Mouse (Mus musculus) intestine, postnatal 0 days (tissue): ENCODE results near the gene Tbx18. TPM values are rescaled to one million over a fixed set of nuclear protein-coding genes. Genes with fewer than 3 reads are reported as not detected.

ENCODE experiments used
- ATAC-seq: fragments of 200-750 bp; cut with Nextera tagmentation; 2 replicates; pipeline ENCODE4 v1.8.0; 2017; ENCODE audit warnings: mild to moderate bottlenecking, moderate TSS enrichment, moderate library complexity
- H3K27ac ChIP-seq: fragments of 300-500 bp; sonication (generic); 2 replicates; pipeline ENCODE4 v1.5.1; 2014; ENCODE audit warnings: mild to moderate bottlenecking, low read depth, low read length, moderate library complexity
- H3K27me3 ChIP-seq: fragments of 300-500 bp; sonication (generic); replicated peaks from 2 replicates; pipeline ENCODE4 v1.6.1; 2014; ENCODE audit warnings: low read length, mixed read lengths; ENCODE audit not compliant: control insufficient read depth, insufficient read depth
- H3K36me3 ChIP-seq: fragments of 300-500 bp; sonication (generic); 2 replicates; pipeline ENCODE4 v1.6.1; 2014; ENCODE audit warnings: mild to moderate bottlenecking, moderate library complexity; ENCODE audit not compliant: control insufficient read depth, insufficient read depth
- H3K4me1 ChIP-seq: fragments of 300-500 bp; sonication (generic); replicated peaks from 2 replicates; pipeline ENCODE4 v1.6.1; 2014; ENCODE audit warnings: antibody characterized with exemption, low read length, mixed read lengths; ENCODE audit not compliant: control insufficient read depth, insufficient read depth
- H3K4me2 ChIP-seq: fragments of 300-500 bp; sonication (generic); replicated peaks from 2 replicates; pipeline ENCODE4 v1.6.1; 2014; ENCODE audit warnings: low read depth, mild to moderate bottlenecking, moderate library complexity
- H3K4me3 ChIP-seq: fragments of 300-500 bp; sonication (generic); 2 replicates; pipeline ENCODE4 v1.5.1; 2014; ENCODE audit warnings: low read depth, low read length
- H3K9ac ChIP-seq: fragments of 300-500 bp; sonication (generic); 2 replicates; pipeline ENCODE4 v1.6.1; 2014; ENCODE audit warnings: mild to moderate bottlenecking, low read depth, low read length
- H3K9me3 ChIP-seq: fragments of 300-500 bp; sonication (generic); 2 replicates; pipeline ENCODE4 v1.6.1; 2016; ENCODE audit warnings: mixed run types; ENCODE audit not compliant: control insufficient read depth
- CTCF ChIP-seq: sonication (generic); IDR thresholded peaks from 2 replicates; pipeline ENCODE4 v1.5.1; 2016; ENCODE audit warnings: low read depth, mild to moderate bottlenecking, control low read depth, antibody characterized with exemption, moderate library complexity
- WGBS: fragments of 180-500 bp; shearing (Covaris S2); extraction: QIAGEN DNeasy Blood & Tissue Kit; methylation state at CpG from one replicate; pipeline ENCODE4 v1.1.7; 2014; 5-methylcytosine and 5-hydroxymethylcytosine counted together
- polyA plus RNA-seq: library from polyadenylated mRNA; unstranded; fragments of >200 nt; fragmentation: Nextera tagmentation; extraction: Ambion mirVana; gene quantifications from 2 replicates; pipeline ENCODE4 v1.2.1, GENCODE M21; 2015

The Tbx18 gene
- polyA plus RNA-seq, 1 experiment from 2014 or later = 0.10 TPM

DNA sequence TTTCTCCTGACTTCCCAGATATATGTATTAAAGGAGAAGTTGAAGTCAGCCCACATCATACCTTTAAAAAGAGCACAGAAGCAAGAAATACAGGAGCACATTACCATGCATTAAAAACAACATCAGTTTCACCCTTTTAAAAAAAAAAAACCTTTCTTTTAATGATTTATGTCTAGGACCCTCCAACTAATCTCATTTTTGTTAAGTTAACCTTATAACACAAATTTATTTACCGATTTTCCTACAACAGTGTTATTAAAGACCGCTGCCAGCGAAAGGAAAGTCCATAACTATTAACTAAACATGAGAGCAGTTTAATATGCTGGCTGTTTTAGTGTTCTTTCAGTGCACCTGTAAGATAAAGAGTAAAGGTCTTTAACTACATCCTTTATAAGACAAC lies 3.0 kb downstream of the Tbx18 start:
- no peak for ATAC-seq
- no peak overlapping the region for H3K9ac ChIP-seq
- no peaks in the 10 kb centered on the region for H3K9me3 ChIP-seq
- 0 out of 2 replicates have a peak, but pooled peaks cover 5% of the 10 kb centered on the region for H3K4me1 ChIP-seq
- no peak for TF ChIP-seq CTCF
- 31% methylated on average over 3 of the region's 3 CpGs for WGBS
- no peak overlapping the region for H3K4me2 ChIP-seq
- H3K27ac ChIP-seq = no peak overlapping the region
- no peak overlapping the region for H3K4me3 ChIP-seq
- H3K36me3 ChIP-seq = no peaks in the 10 kb centered on the region
- peaks cover 78% of the 10 kb centered on the region for H3K27me3 ChIP-seq

DNA sequence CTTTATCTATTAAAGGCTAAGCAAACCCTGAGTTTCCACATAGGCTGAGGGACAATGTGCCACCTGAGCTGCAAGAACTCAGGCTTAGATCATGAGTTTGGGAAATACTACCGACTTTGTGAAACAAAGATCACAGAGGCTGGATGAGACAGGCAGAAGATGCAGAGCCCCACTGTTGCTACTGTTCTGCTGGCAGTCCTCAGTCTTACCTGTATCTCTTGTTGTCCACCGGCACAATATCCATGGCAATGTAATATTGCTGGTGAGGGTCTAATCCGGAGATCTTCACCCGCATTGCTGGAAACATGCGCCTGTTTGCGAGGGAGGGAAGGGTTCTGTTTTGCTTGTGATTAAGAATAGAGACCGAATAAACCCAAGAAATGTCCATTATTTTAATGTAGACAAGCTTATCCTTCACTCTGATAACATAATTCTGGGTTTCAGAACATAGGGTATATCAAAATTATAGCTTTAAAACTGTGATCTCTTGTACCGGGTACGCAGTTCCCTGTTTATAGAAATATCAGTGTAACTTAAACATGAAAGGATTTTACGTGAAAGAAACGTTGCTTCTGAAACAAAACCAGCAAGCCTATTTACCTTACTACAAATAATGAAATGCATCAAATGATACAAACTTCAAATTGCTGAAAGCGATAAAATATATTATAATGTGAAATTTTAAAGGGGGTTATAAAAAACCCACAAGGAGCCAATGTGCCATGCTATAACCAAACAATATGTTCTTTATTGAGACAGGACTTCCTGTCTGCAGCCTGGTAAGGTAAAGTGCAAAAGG lies 3.7 kb downstream of the Tbx18 start:
- 0 out of 2 replicates have a peak, but pooled peaks cover 5% of the 10 kb centered on the region for H3K4me1 ChIP-seq
- H3K27me3 ChIP-seq = peaks cover 74% of the 10 kb centered on the region
- WGBS = 16% methylated on average over 12 of the region's 12 CpGs
- no peak overlapping the region for H3K9ac ChIP-seq
- no peak for TF ChIP-seq CTCF
- ATAC-seq = no peak
- no peaks in the 10 kb centered on the region for H3K36me3 ChIP-seq
- H3K4me3 ChIP-seq = no peak overlapping the region
- H3K9me3 ChIP-seq = no peaks in the 10 kb centered on the region
- no peak overlapping the region for H3K4me2 ChIP-seq
- no peak overlapping the region for H3K27ac ChIP-seq

GRCm38 (mm10) chr9:87721793-87722192 lies 9.3 kb downstream of the Tbx18 start:
- no peaks in the 10 kb centered on the region for H3K36me3 ChIP-seq
- H3K4me2 ChIP-seq = no peak overlapping the region
- H3K9me3 ChIP-seq = no peaks in the 10 kb centered on the region
- H3K27me3 ChIP-seq = peaks cover 32% of the 10 kb centered on the region
- H3K4me1 ChIP-seq = no peaks in the 10 kb centered on the region
- no peak overlapping the region for H3K9ac ChIP-seq
- H3K4me3 ChIP-seq = no peak overlapping the region
- WGBS = 64% methylated on average over 2 of the region's 2 CpGs
- TF ChIP-seq CTCF = peak; percentile 55
- no peak overlapping the region for H3K27ac ChIP-seq
- no peak for ATAC-seq

DNA sequence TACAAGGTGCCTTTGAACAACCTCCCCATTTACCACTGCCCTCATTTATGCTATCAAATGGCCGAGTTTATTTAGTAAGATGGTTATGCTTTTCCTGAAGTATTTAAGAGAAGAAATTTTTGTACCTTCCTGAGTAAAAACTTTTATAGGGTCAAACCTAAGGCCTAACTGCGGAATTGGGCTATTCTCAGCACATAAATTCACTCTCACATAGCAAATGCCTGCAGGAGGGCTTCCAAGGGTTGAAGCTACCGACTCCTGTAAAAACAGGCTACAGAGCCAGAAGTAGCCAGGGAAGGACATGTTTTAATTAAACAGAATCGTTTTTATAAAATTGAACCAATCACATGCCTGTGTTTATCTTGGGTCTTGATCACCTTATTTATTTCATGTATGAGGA lies 20.7 kb downstream of the Tbx18 start:
- H3K9ac ChIP-seq = no peak overlapping the region
- H3K4me3 ChIP-seq = no peak overlapping the region
- no peaks in the 10 kb centered on the region for H3K36me3 ChIP-seq
- 74% methylated on average over 4 of the region's 4 CpGs for WGBS
- TF ChIP-seq CTCF = no peak
- no peaks in the 10 kb centered on the region for H3K9me3 ChIP-seq
- no peak for ATAC-seq
- no peak overlapping the region for H3K4me2 ChIP-seq
- H3K27me3 ChIP-seq = no peaks in the 10 kb centered on the region
- H3K4me1 ChIP-seq = no peaks in the 10 kb centered on the region
- no peak overlapping the region for H3K27ac ChIP-seq

GRCm38 (mm10) chr9:87708151-87708550 lies 22.9 kb downstream of the Tbx18 start:
- H3K9me3 ChIP-seq = no peaks in the 10 kb centered on the region
- ATAC-seq = no peak
- H3K4me3 ChIP-seq = no peak overlapping the region
- no peak overlapping the region for H3K27ac ChIP-seq
- no peak overlapping the region for H3K4me2 ChIP-seq
- no peak overlapping the region for H3K9ac ChIP-seq
- H3K36me3 ChIP-seq = no peaks in the 10 kb centered on the region
- H3K27me3 ChIP-seq = no peaks in the 10 kb centered on the region
- peak; percentile 71 for TF ChIP-seq CTCF
- H3K4me1 ChIP-seq = no peaks in the 10 kb centered on the region

- Histone ChIP-seq H3K4me3 (no peak overlapping the region), H3K4me1 (no peaks in the 10 kb centered on the region), H3K27me3 (no peaks in the 10 kb centered on the region), H3K36me3 (no peaks in the 10 kb centered on the region), H3K27ac (no peak overlapping the region), H3K9me3 (no peaks in the 10 kb centered on the region), H3K4me2 (no peak overlapping the region), H3K9ac (no peak overlapping the region)
- no peak for ATAC-seq
- TF ChIP-seq CTCF = no peak
- WGBS = 81% methylated on average over 2 of the region's 2 CpGs
Observed at GRCm38 (mm10) chr9:87702267-87702666, 28.8 kb downstream of the Tbx18 start.
